Mouse (Mus musculus) thymus, adult 2 months (tissue): ENCODE results near the gene Kcnh4. TPM values are rescaled to one million over a fixed set of nuclear protein-coding genes. Genes with fewer than 3 reads are reported as not detected.

Source experiments
- DNase-seq: peaks from one replicate; pipeline ENCODE4 v3.0.0; 2021
- H3K27ac ChIP-seq: fragments of 200-500 bp; 2 replicates; pipeline ENCODE4 v1.5.1; 2012; ENCODE audit warnings: low read length, control low read depth; ENCODE audit not compliant: control insufficient read depth, insufficient read depth
- H3K27me3 ChIP-seq: fragments of 200-500 bp; 2 replicates; pipeline ENCODE4 v1.6.1; 2012; ENCODE audit warnings: mild to moderate bottlenecking, low read length, moderate library complexity, mixed read lengths; ENCODE audit not compliant: control insufficient read depth, insufficient read depth
- H3K36me3 ChIP-seq: fragments of 200-500 bp; 2 replicates; pipeline ENCODE4 v1.6.1; 2012; ENCODE audit warnings: mild to moderate bottlenecking, low read length, moderate library complexity; ENCODE audit not compliant: control insufficient read depth, insufficient read depth
- H3K4me1 ChIP-seq: fragments of 200-500 bp; replicated peaks from 2 replicates; pipeline ENCODE4 v1.6.1; 2012; ENCODE audit warnings: low read length; ENCODE audit not compliant: control insufficient read depth, insufficient read depth
- H3K4me3 ChIP-seq: fragments of 200-500 bp; 2 replicates; pipeline ENCODE4 v1.5.1; 2012; ENCODE audit warnings: mild to moderate bottlenecking, low read length, control low read depth, moderate library complexity; ENCODE audit not compliant: control insufficient read depth, insufficient read depth
- CTCF ChIP-seq: fragments of 200-500 bp; IDR thresholded peaks from 2 replicates; pipeline ENCODE4 v1.5.1; 2012; ENCODE audit warnings: mild to moderate bottlenecking, control low read depth, low read length, moderate library complexity, borderline replicate concordance; ENCODE audit not compliant: control insufficient read depth, poor library complexity, insufficient read depth; ENCODE audit errors: extremely low read depth
- POLR2A ChIP-seq: fragments of 200-500 bp; IDR thresholded peaks from 2 replicates; pipeline ENCODE4 v1.6.1; 2012; ENCODE audit warnings: mild to moderate bottlenecking, low read length, control low read depth, moderate library complexity; ENCODE audit not compliant: control insufficient read depth, poor library complexity, insufficient read depth; ENCODE audit errors: extremely low read depth
- WGBS: fragments of 180-500 bp; shearing (Covaris S2); methylation state at CpG from one replicate; pipeline ENCODE4 v1.1.7; 2018; 5-methylcytosine and 5-hydroxymethylcytosine counted together
- polyA plus RNA-seq: library from polyadenylated mRNA; depleted of rRNA; stranded (reverse); fragments of >200 nt; gene quantifications from 2 replicates; pipeline ENCODE4 v1.2.3, GENCODE M21; 2012; rRNA removed

Kcnh4 gene
- polyA plus RNA-seq, 1 experiment = 1.1 TPM

- no peak for DNase-seq
- no peak overlapping the region for H3K27ac ChIP-seq
- no peak overlapping the region for H3K4me3 ChIP-seq
- no peaks in the 10 kb centered on the region for H3K27me3 ChIP-seq
- no peaks in the 10 kb centered on the region for H3K36me3 ChIP-seq
- H3K4me1 ChIP-seq = peaks cover 2% of the 10 kb centered on the region
- TF ChIP-seq POLR2A (no peak), CTCF (no peak)
- 95% methylated on average over 7 of the region's 7 CpGs for WGBS
Observed at GRCm38 (mm10) chr11:100697921-100698320, 61.8 kb downstream of the Kcnh4 start.

GRCm38 (mm10) chr11:100694926-100695325 is 64.8 kb downstream of the Kcnh4 start:
- Histone ChIP-seq H3K27ac (no peak overlapping the region), H3K4me1 (peaks cover 13% of the 10 kb centered on the region), H3K27me3 (no peaks in the 10 kb centered on the region), H3K4me3 (no peak overlapping the region), H3K36me3 (no peaks in the 10 kb centered on the region)
- peak; percentile 81 for DNase-seq
- TF ChIP-seq POLR2A (no peak), CTCF (peak; percentile 78; the same call in 1 of the 2 replicates)
- WGBS = 51% methylated on average over 5 of the region's 5 CpGs

- Histone ChIP-seq H3K27me3 (no peaks in the 10 kb centered on the region), H3K4me3 (no peak overlapping the region), H3K36me3 (no peaks in the 10 kb centered on the region), H3K27ac (no peak overlapping the region), H3K4me1 (peaks cover 13% of the 10 kb centered on the region)
- no peak for DNase-seq
- TF ChIP-seq CTCF = no peak
- TF ChIP-seq POLR2A = no peak
- WGBS = 73% methylated on average over 5 of the region's 5 CpGs
Observed at GRCm38 (mm10) chr11:100693154-100693553, 66.6 kb downstream of the Kcnh4 start.

GRCm38 (mm10) chr11:100692164-100692616 is 67.6 kb downstream of the Kcnh4 start, which contains the start of gene Zfp385c:
TSS of gene Zfp385c (minus strand) at chr11:100692455.
- Histone ChIP-seq H3K4me1 (peaks cover 13% of the 10 kb centered on the region), H3K27me3 (no peaks in the 10 kb centered on the region), H3K27ac (no peak within 1 kb of the TSS), H3K4me3 (peak within 1 kb of the TSS; percentile 32), H3K36me3 (no peaks in the 10 kb centered on the region)
- peak; percentile 38 for DNase-seq
- TF ChIP-seq POLR2A (no peak), CTCF (no peak)
- 2% methylated on average over 23 of the region's 23 CpGs for WGBS

GRCm38 (mm10) chr11:100690389-100690788 is 69.4 kb downstream of the Kcnh4 start:
- no peaks in the 10 kb centered on the region for H3K27me3 ChIP-seq
- H3K27ac ChIP-seq = no peak overlapping the region
- TF ChIP-seq CTCF = no peak
- no peak for TF ChIP-seq POLR2A
- WGBS = 92% methylated on average over 7 of the region's 7 CpGs
- no peak overlapping the region for H3K4me3 ChIP-seq
- no peak for DNase-seq
- H3K4me1 ChIP-seq = peaks cover 16% of the 10 kb centered on the region
- no peaks in the 10 kb centered on the region for H3K36me3 ChIP-seq

Other genes starting within 250 kb of the Kcnh4 start
- 150 and 214 TPM in 2 replicates for gene Acly, start 231.9 kb downstream of the Kcnh4 start, polyA plus RNA-seq
- 0.58 and 1.1 TPM in 2 replicates for gene Ttc25, start 214.3 kb downstream of the Kcnh4 start, polyA plus RNA-seq
- 138 and 153 TPM in 2 replicates for gene Cnp, start 185.0 kb downstream of the Kcnh4 start, polyA plus RNA-seq
- gene Nkiras2, start 140.7 kb downstream of the Kcnh4 start, polyA plus RNA-seq = 64.6 and 68.4 TPM in 2 replicates
- 99.8 and 110 TPM in 2 replicates for gene Dnajc7, start 139.8 kb downstream of the Kcnh4 start, polyA plus RNA-seq
- gene Zfp385c, start 67.5 kb downstream of the Kcnh4 start, polyA plus RNA-seq = 0.32 and 0.55 TPM in 2 replicates
- 24.2 and 27.3 TPM in 2 replicates for gene Dhx58, start 55.7 kb downstream of the Kcnh4 start, polyA plus RNA-seq
- gene Kat2a, start 47.5 kb downstream of the Kcnh4 start, polyA plus RNA-seq = 56.4 and 58.1 TPM in 2 replicates
- gene Hspb9, start 46.1 kb downstream of the Kcnh4 start, polyA plus RNA-seq = 0.24 and 0.31 TPM in 2 replicates
- gene Rab5c, start 21.7 kb downstream of the Kcnh4 start, polyA plus RNA-seq = 290 and 304 TPM in 2 replicates
- 0.57 TPM in 1 of 2 replicates, not detected in the other for gene Hcrt, start 3.0 kb upstream of the Kcnh4 start, polyA plus RNA-seq
- 6.8 and 7.9 TPM in 2 replicates for gene Ghdc, start 11.0 kb upstream of the Kcnh4 start, polyA plus RNA-seq
- gene Stat5b, start 90.8 kb upstream of the Kcnh4 start, polyA plus RNA-seq = 178 and 204 TPM in 2 replicates
- gene Stat5a, start 99.4 kb upstream of the Kcnh4 start, polyA plus RNA-seq = 136 and 161 TPM in 2 replicates
- 140 and 147 TPM in 2 replicates for gene Stat3, start 179.6 kb upstream of the Kcnh4 start, polyA plus RNA-seq
- 18.9 and 22.4 TPM in 2 replicates for gene Cavin1, start 210.9 kb upstream of the Kcnh4 start, polyA plus RNA-seq
- gene Atp6v0a1, start 249.5 kb upstream of the Kcnh4 start, polyA plus RNA-seq = 35.9 and 39.7 TPM in 2 replicates